Mouse (Mus musculus): ENCODE data around the gene Srpr. TPM values are rescaled to one million over a fixed set of nuclear protein-coding genes. Genes with fewer than 3 reads are reported as not detected.

The Srpr gene
- total RNA-seq, 2 experiments from 2014 or later: 119 to 127 TPM

GRCm38 (mm10) chr9:35247405-35247804, 47.4 kb downstream of the Srpr start:
- no peak for DNase-seq (ENCODE audit: low spot score in 2 of 2)

- no peak for DNase-seq (ENCODE audit: low spot score in 2 of 2)
These were observed 49.5 kb downstream of the Srpr start for GRCm38 (mm10) chr9:35249476-35249875.

GRCm38 (mm10) chr9:35257365-35257764, 57.4 kb downstream of the Srpr start:
- no peak for DNase-seq (ENCODE audit: low spot score in 2 of 2)

- no peak for DNase-seq (ENCODE audit: low spot score in 2 of 2)
These were observed 62.4 kb downstream of the Srpr start for GRCm38 (mm10) chr9:35262418-35262817.

- no peak for DNase-seq (ENCODE audit: low spot score in 2 of 2)
These were observed 63.5 kb downstream of the Srpr start for GRCm38 (mm10) chr9:35263431-35263830.

- DNase-seq (ENCODE audit: low spot score in 2 of 2): no peak
These were observed 64.5 kb downstream of the Srpr start for GRCm38 (mm10) chr9:35264509-35264908.

GRCm38 (mm10) chr9:35267146-35267975, 67.4 kb downstream of the Srpr start, which contains the start of the genes Fam118b and Rpusd4:
Gene Fam118b (minus strand): TSS chr9:35267805.
Gene Rpusd4 (plus strand): TSS chr9:35267865.
- peak; percentile 77 to 79 for DNase-seq (ENCODE audit: low spot score in 2 of 2)

GRCm38 (mm10) chr9:35267976-35268715, 68.2 kb downstream of the Srpr start:
- no peak for DNase-seq (ENCODE audit: low spot score in 2 of 2)

- no peak for DNase-seq (ENCODE audit: low spot score in 2 of 2)
These were observed 77.9 kb downstream of the Srpr start for GRCm38 (mm10) chr9:35277855-35278365.

GRCm38 (mm10) chr9:35278451-35278850, 78.5 kb downstream of the Srpr start:
- no peak for DNase-seq (ENCODE audit: low spot score in 2 of 2)

- peak in 1 of 2 experiments; percentile 21 for DNase-seq (ENCODE audit: low spot score in 2 of 2)
These were observed 82.3 kb downstream of the Srpr start for GRCm38 (mm10) chr9:35282006-35282850.

GRCm38 (mm10) chr9:35282851-35283200, 82.9 kb downstream of the Srpr start:
- no peak for DNase-seq (ENCODE audit: low spot score in 2 of 2)

- DNase-seq (ENCODE audit: low spot score in 2 of 2): no peak
These were observed 83.6 kb downstream of the Srpr start for GRCm38 (mm10) chr9:35283415-35284069.

GRCm38 (mm10) chr9:35284351-35284750, 84.4 kb downstream of the Srpr start:
- DNase-seq (ENCODE audit: low spot score in 2 of 2): no peak

GRCm38 (mm10) chr9:35286351-35286750, 86.4 kb downstream of the Srpr start:
- DNase-seq (ENCODE audit: low spot score in 2 of 2): no peak

- no peak for DNase-seq (ENCODE audit: low spot score in 2 of 2)
These were observed 90.0 kb downstream of the Srpr start for GRCm38 (mm10) chr9:35289992-35290391.

- DNase-seq (ENCODE audit: low spot score in 2 of 2): no peak
These were observed 90.4 kb downstream of the Srpr start for GRCm38 (mm10) chr9:35290417-35290816.

GRCm38 (mm10) chr9:35290916-35291315, 90.9 kb downstream of the Srpr start:
- no peak for DNase-seq (ENCODE audit: low spot score in 2 of 2)

- no peak for DNase-seq (ENCODE audit: low spot score in 2 of 2)
These were observed 93.5 kb downstream of the Srpr start for GRCm38 (mm10) chr9:35293465-35293864.

Measured in adrenal gland, postnatal 4 days (tissue).